Mouse (Mus musculus): Measurements from ENCODE around the gene Pknox2. TPM values are rescaled to one million over a fixed set of nuclear protein-coding genes. Genes with fewer than 3 reads are reported as not detected.

The Pknox2 gene
- 6.2 and 11.7 TPM in 2 replicates for polyA plus RNA-seq (2016; fragmentation: Nextera tagmentation; extraction: Ambion mirVana)

GRCm38 (mm10) chr9:37147359-37147685 is at the start of gene Pknox2:
Gene Pknox2, minus strand, starts transcription at chr9:37147407.
- peak within 1 kb of the TSS; percentile 63 for H3K4me3 ChIP-seq
- no peaks in the 10 kb centered on the region for H3K9me3 ChIP-seq (replicated peaks)
- DNase-seq (ENCODE audit: low spot score) = peak; percentile 88
- H3K27ac ChIP-seq = peak within 1 kb of the TSS; percentile 85
- peaks cover 86% of the 10 kb centered on the region for H3K27me3 ChIP-seq (ENCODE audit: low read depth, poor library complexity, severe bottlenecking)
- no peaks in the 10 kb centered on the region for H3K36me3 ChIP-seq
- WGBS = under 1% methylated on average over 8 of the region's 13 CpGs
- H3K4me1 ChIP-seq = peaks cover 51% of the 10 kb centered on the region

- no peak overlapping the region for H3K27ac ChIP-seq
- H3K4me3 ChIP-seq = no peak overlapping the region
- H3K4me1 ChIP-seq = no peaks in the 10 kb centered on the region
- 81% methylated on average over 3 of the region's 3 CpGs for WGBS
- no peaks in the 10 kb centered on the region for H3K36me3 ChIP-seq
- H3K9me3 ChIP-seq (replicated peaks) = no peaks in the 10 kb centered on the region
- DNase-seq (ENCODE audit: low spot score) = no peak
- no peaks in the 10 kb centered on the region for H3K27me3 ChIP-seq (ENCODE audit: low read depth, poor library complexity, severe bottlenecking)
Measured at GRCm38 (mm10) chr9:37188024-37188423, 40.8 kb upstream of the Pknox2 start.

- no peak overlapping the region for H3K4me3 ChIP-seq
- DNase-seq (ENCODE audit: low spot score) = no peak
- H3K9me3 ChIP-seq (replicated peaks) = no peaks in the 10 kb centered on the region
- WGBS = 91% methylated on average over 5 of the region's 5 CpGs
- H3K27ac ChIP-seq = no peak overlapping the region
- no peaks in the 10 kb centered on the region for H3K36me3 ChIP-seq
- no peaks in the 10 kb centered on the region for H3K4me1 ChIP-seq
- no peaks in the 10 kb centered on the region for H3K27me3 ChIP-seq (ENCODE audit: low read depth, poor library complexity, severe bottlenecking)
Measured at GRCm38 (mm10) chr9:37187407-37187806, 40.2 kb upstream of the Pknox2 start.

GRCm38 (mm10) chr9:37183176-37183575 is 36.0 kb upstream of the Pknox2 start:
- Histone ChIP-seq H3K27me3 (ENCODE audit: low read depth, poor library complexity, severe bottlenecking) (peaks cover 17% of the 10 kb centered on the region; the same call in 1 of the 2 replicates), H3K4me1 (no peaks in the 10 kb centered on the region), H3K4me3 (no peak overlapping the region), H3K36me3 (no peaks in the 10 kb centered on the region), H3K9me3 (replicated peaks) (no peaks in the 10 kb centered on the region), H3K27ac (no peak overlapping the region)
- 89% methylated on average over 2 of the region's 2 CpGs for WGBS
- DNase-seq (ENCODE audit: low spot score) = no peak

- Histone ChIP-seq H3K4me1 (peaks cover 8% of the 10 kb centered on the region), H3K36me3 (no peaks in the 10 kb centered on the region), H3K27ac (no peak overlapping the region), H3K4me3 (no peak overlapping the region), H3K27me3 (ENCODE audit: low read depth, poor library complexity, severe bottlenecking) (peaks cover 33% of the 10 kb centered on the region), H3K9me3 (replicated peaks) (no peaks in the 10 kb centered on the region)
- WGBS = 86% methylated on average over 5 of the region's 5 CpGs
- DNase-seq (ENCODE audit: low spot score) = no peak
Measured at GRCm38 (mm10) chr9:37181596-37181995, 34.4 kb upstream of the Pknox2 start.

- Histone ChIP-seq H3K4me1 (peaks cover 10% of the 10 kb centered on the region), H3K27me3 (ENCODE audit: low read depth, poor library complexity, severe bottlenecking) (peaks cover 53% of the 10 kb centered on the region), H3K4me3 (no peak overlapping the region), H3K27ac (no peak overlapping the region), H3K36me3 (no peaks in the 10 kb centered on the region), H3K9me3 (replicated peaks) (no peaks in the 10 kb centered on the region)
- 87% methylated on average over 4 of the region's 4 CpGs for WGBS
- DNase-seq (ENCODE audit: low spot score) = no peak
Measured at GRCm38 (mm10) chr9:37179596-37179995, 32.4 kb upstream of the Pknox2 start.

- Histone ChIP-seq H3K4me3 (no peak overlapping the region), H3K9me3 (replicated peaks) (no peaks in the 10 kb centered on the region), H3K27me3 (ENCODE audit: low read depth, poor library complexity, severe bottlenecking) (peaks cover 59% of the 10 kb centered on the region), H3K4me1 (peaks cover 13% of the 10 kb centered on the region), H3K36me3 (no peaks in the 10 kb centered on the region), H3K27ac (no peak overlapping the region)
- 40% methylated on average over 4 of the region's 4 CpGs for WGBS
- no peak for DNase-seq (ENCODE audit: low spot score)
Measured at GRCm38 (mm10) chr9:37178911-37179310, 31.7 kb upstream of the Pknox2 start.

GRCm38 (mm10) chr9:37177551-37177950 is 30.3 kb upstream of the Pknox2 start:
- no peak overlapping the region for H3K27ac ChIP-seq
- peaks cover 25% of the 10 kb centered on the region for H3K4me1 ChIP-seq
- H3K9me3 ChIP-seq (replicated peaks) = no peaks in the 10 kb centered on the region
- no peak overlapping the region for H3K4me3 ChIP-seq
- H3K36me3 ChIP-seq = no peaks in the 10 kb centered on the region
- DNase-seq (ENCODE audit: low spot score) = no peak
- 46% methylated on average over 8 of the region's 8 CpGs for WGBS
- H3K27me3 ChIP-seq (ENCODE audit: low read depth, poor library complexity, severe bottlenecking) = peaks cover 65% of the 10 kb centered on the region

- Histone ChIP-seq H3K27ac (no peak overlapping the region), H3K4me1 (peaks cover 25% of the 10 kb centered on the region), H3K9me3 (replicated peaks) (no peaks in the 10 kb centered on the region), H3K27me3 (ENCODE audit: low read depth, poor library complexity, severe bottlenecking) (peaks cover 70% of the 10 kb centered on the region), H3K36me3 (no peaks in the 10 kb centered on the region), H3K4me3 (no peak overlapping the region)
- peak; percentile 65 for DNase-seq (ENCODE audit: low spot score)
- under 1% methylated on average over 5 of the region's 5 CpGs for WGBS
Measured at GRCm38 (mm10) chr9:37177107-37177506, 29.9 kb upstream of the Pknox2 start.

- no peak overlapping the region for H3K4me3 ChIP-seq
- no peaks in the 10 kb centered on the region for H3K36me3 ChIP-seq
- DNase-seq (ENCODE audit: low spot score) = no peak
- WGBS = 63% methylated on average over 3 of the region's 3 CpGs
- H3K4me1 ChIP-seq = peaks cover 25% of the 10 kb centered on the region
- H3K27me3 ChIP-seq (ENCODE audit: low read depth, poor library complexity, severe bottlenecking) = peaks cover 74% of the 10 kb centered on the region
- no peaks in the 10 kb centered on the region for H3K9me3 ChIP-seq (replicated peaks)
- H3K27ac ChIP-seq = no peak overlapping the region
Measured at GRCm38 (mm10) chr9:37176002-37176401, 28.8 kb upstream of the Pknox2 start.

GRCm38 (mm10) chr9:37173376-37173775 is 26.2 kb upstream of the Pknox2 start:
- Histone ChIP-seq H3K4me1 (peaks cover 35% of the 10 kb centered on the region), H3K9me3 (replicated peaks) (no peaks in the 10 kb centered on the region), H3K4me3 (no peak overlapping the region), H3K36me3 (no peaks in the 10 kb centered on the region), H3K27me3 (ENCODE audit: low read depth, poor library complexity, severe bottlenecking) (peaks cover 69% of the 10 kb centered on the region), H3K27ac (no peak overlapping the region; the same call in 1 of the 2 replicates)
- WGBS = 68% methylated on average over 5 of the region's 5 CpGs
- DNase-seq (ENCODE audit: low spot score) = no peak

- H3K4me3 ChIP-seq = no peak overlapping the region
- no peaks in the 10 kb centered on the region for H3K36me3 ChIP-seq
- H3K27me3 ChIP-seq (ENCODE audit: low read depth, poor library complexity, severe bottlenecking) = peaks cover 21% of the 10 kb centered on the region; the same call in 1 of the 2 replicates
- H3K27ac ChIP-seq = no peak overlapping the region
- peaks cover 10% of the 10 kb centered on the region for H3K4me1 ChIP-seq
- DNase-seq (ENCODE audit: low spot score) = no peak
- WGBS = 74% methylated on average over 2 of the region's 2 CpGs
- no peaks in the 10 kb centered on the region for H3K9me3 ChIP-seq (replicated peaks)
Measured at GRCm38 (mm10) chr9:37166899-37167298, 19.7 kb upstream of the Pknox2 start.

- DNase-seq (ENCODE audit: low spot score) = peak; percentile 21
- no peaks in the 10 kb centered on the region for H3K4me1 ChIP-seq
- H3K27me3 ChIP-seq (ENCODE audit: low read depth, poor library complexity, severe bottlenecking) = peaks cover 68% of the 10 kb centered on the region
- no peak overlapping the region for H3K27ac ChIP-seq
- no peaks in the 10 kb centered on the region for H3K36me3 ChIP-seq
- no peak overlapping the region for H3K4me3 ChIP-seq
- no peaks in the 10 kb centered on the region for H3K9me3 ChIP-seq (replicated peaks)
- WGBS = 86% methylated on average over 2 of the region's 2 CpGs
Measured at GRCm38 (mm10) chr9:37160686-37161085, 13.5 kb upstream of the Pknox2 start.

- 65% methylated on average over 4 of the region's 4 CpGs for WGBS
- no peak overlapping the region for H3K27ac ChIP-seq
- H3K27me3 ChIP-seq (ENCODE audit: low read depth, poor library complexity, severe bottlenecking) = peaks cover 91% of the 10 kb centered on the region
- H3K4me3 ChIP-seq = no peak overlapping the region
- peaks cover 46% of the 10 kb centered on the region for H3K4me1 ChIP-seq
- no peaks in the 10 kb centered on the region for H3K36me3 ChIP-seq
- no peaks in the 10 kb centered on the region for H3K9me3 ChIP-seq (replicated peaks)
- DNase-seq (ENCODE audit: low spot score) = no peak
Measured at GRCm38 (mm10) chr9:37147886-37148285, 679 bp upstream of the Pknox2 start.
